Mouse (Mus musculus) right cerebral cortex, postnatal 4 days (tissue): Measurements from ENCODE around the gene Arhgef10l.

Experiments
- DNase-seq: peaks from one replicate; pipeline ENCODE4 v3.0.0-alpha.2; 2022

The Arhgef10l gene

GRCm38 (mm10) chr4:140657681-140658575, 7.9 kb downstream of the Arhgef10l start:
- peak; percentile 75 for DNase-seq

GRCm38 (mm10) chr4:140656529-140656928, 9.3 kb downstream of the Arhgef10l start:
- DNase-seq, result no peak

- no peak for DNase-seq
Observed at GRCm38 (mm10) chr4:140654798-140655197, 11.0 kb downstream of the Arhgef10l start.

GRCm38 (mm10) chr4:140653835-140654583, 11.8 kb downstream of the Arhgef10l start:
- DNase-seq, result no peak

- no peak for DNase-seq
Observed at GRCm38 (mm10) chr4:140649731-140650130, 16.1 kb downstream of the Arhgef10l start.

GRCm38 (mm10) chr4:140649207-140649591, 16.6 kb downstream of the Arhgef10l start:
- DNase-seq, result peak; percentile 34

- DNase-seq, result peak; percentile 67
Observed at GRCm38 (mm10) chr4:140648443-140649206, 17.2 kb downstream of the Arhgef10l start.

- DNase-seq, result peak; percentile 51
Observed at GRCm38 (mm10) chr4:140647711-140648421, 17.9 kb downstream of the Arhgef10l start.

GRCm38 (mm10) chr4:140645638-140646037, 20.2 kb downstream of the Arhgef10l start:
- no peak for DNase-seq

GRCm38 (mm10) chr4:140644701-140645100, 21.1 kb downstream of the Arhgef10l start:
- no peak for DNase-seq

GRCm38 (mm10) chr4:140644276-140644675, 21.5 kb downstream of the Arhgef10l start:
- DNase-seq, result no peak

- no peak for DNase-seq
Observed at GRCm38 (mm10) chr4:140642378-140642777, 23.4 kb downstream of the Arhgef10l start.

- DNase-seq, result no peak
Observed at GRCm38 (mm10) chr4:140641414-140641918, 24.3 kb downstream of the Arhgef10l start.

- no peak for DNase-seq
Observed at GRCm38 (mm10) chr4:140640668-140641067, 25.1 kb downstream of the Arhgef10l start.

- DNase-seq, result no peak
Observed at GRCm38 (mm10) chr4:140640242-140640523, 25.6 kb downstream of the Arhgef10l start.

GRCm38 (mm10) chr4:140639431-140640241, 26.2 kb downstream of the Arhgef10l start:
- no peak for DNase-seq

- DNase-seq, result no peak
Observed at GRCm38 (mm10) chr4:140638591-140638990, 27.2 kb downstream of the Arhgef10l start.

GRCm38 (mm10) chr4:140637269-140637668, 28.5 kb downstream of the Arhgef10l start:
- DNase-seq, result no peak

GRCm38 (mm10) chr4:140636312-140636996, 29.4 kb downstream of the Arhgef10l start:
- DNase-seq, result no peak

- no peak for DNase-seq
Observed at GRCm38 (mm10) chr4:140634861-140635388, 30.9 kb downstream of the Arhgef10l start.
